4 mouse cellular contexts compared by ENCODE assay signal in the genomic region with DNA sequence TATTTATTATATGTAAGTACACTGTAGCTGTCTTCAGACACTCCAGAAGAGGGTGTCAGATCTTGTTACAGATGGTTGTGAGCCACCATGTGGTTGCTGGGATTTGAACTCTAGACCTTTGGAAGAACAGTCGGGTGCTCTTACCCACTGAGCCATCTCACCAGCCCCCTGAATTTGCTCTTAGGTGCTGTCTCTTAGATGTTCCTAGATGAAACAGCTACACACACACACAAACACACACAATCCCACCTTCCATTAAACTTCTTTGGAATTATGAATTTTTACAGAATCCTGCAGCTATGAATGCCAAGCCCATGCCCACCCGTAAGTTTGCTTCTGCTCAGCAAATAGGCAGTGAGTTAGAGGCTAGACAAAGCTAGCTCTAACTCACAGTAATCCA. TPM values are rescaled to one million over a fixed set of nuclear protein-coding genes. Genes with fewer than 3 reads are reported as not detected.
"Had no signal": no experiment of that assay in that cellular context is flagged by ENCODE, and none has a peak within 500 bp of the region (broad histone marks: within the 10 kb centered on the region; RNA-seq: fewer than 3 reads in every experiment).

No protein-coding gene starts in this region.

RNA-seq across cellular contexts. Expression of a gene that starts 5.6 kb away (rescaled TPM):
- total RNA-seq: megakaryocyte progenitor cell, adult 5-6 weeks; megakaryocyte, adult 5-6 weeks; monocyte, adult 5-6 weeks had no signal
- polyA plus RNA-seq: macrophage had no signal
